Mouse (Mus musculus): ENCODE data around the gene Slc9a5. TPM values are rescaled to one million over a fixed set of nuclear protein-coding genes. Genes with fewer than 3 reads are reported as not detected.
A peak's percentile ranks its signal among the peaks of the same experiment; 100 is the strongest.

The Slc9a5 gene
- 1.1 and 1.4 TPM in 2 replicates for polyA plus RNA-seq (2015; fragmentation: Nextera tagmentation; extraction: Ambion mirVana)

DNA sequence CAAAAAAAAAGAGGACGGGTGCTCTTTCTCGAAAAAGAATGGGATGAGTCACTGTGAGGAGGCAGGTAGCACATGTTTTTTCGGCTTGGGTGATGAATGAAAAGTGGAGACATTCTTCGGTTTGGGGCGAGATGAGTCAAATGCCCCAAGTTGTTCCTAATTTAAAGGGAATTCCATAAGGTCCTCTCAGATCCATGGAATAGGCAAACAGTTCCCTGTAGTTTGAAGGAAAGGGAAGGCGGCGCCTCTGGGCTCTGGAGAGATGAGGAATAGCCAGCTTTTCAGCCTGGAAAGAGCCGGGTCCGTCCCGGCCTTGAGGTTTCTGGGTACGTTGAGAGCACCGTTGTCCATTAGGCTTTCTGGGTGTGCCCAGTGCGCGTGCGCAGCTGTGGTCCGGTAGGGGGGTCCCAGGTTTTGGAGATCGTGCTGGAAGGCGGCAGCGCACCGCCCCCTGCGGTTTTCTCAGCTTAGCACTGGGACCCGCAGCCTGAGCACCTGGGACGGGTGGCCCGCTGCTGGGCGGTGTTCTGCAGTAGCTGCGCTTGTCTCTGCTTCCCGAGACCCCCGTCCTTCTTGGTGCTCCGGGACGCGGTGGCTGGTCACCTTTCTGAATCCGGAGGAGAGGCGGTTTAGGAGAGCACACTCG lies at the start of gene Slc9a5:
Gene Slc9a5 (plus strand): TSS at position 394 of the 646 bp plus-strand sequence.
- H3K9ac ChIP-seq (ENCODE audit: low read length), result peak within 1 kb of the TSS; percentile 87
- peak within 1 kb of the TSS; percentile 87 for H3K4me2 ChIP-seq (ENCODE audit: low read depth, low read length)
- peaks cover 2% of the 10 kb centered on the region; the same call in 1 of the 2 replicates for H3K27me3 ChIP-seq (ENCODE audit: control insufficient read depth, insufficient read depth, low read length)
- peak within 1 kb of the TSS; percentile 92 for H3K27ac ChIP-seq (ENCODE audit: low read length)
- peak within 1 kb of the TSS; percentile 73 for H3K4me3 ChIP-seq (ENCODE audit: low read length)
- no peaks in the 10 kb centered on the region for H3K9me3 ChIP-seq (replicated peaks; ENCODE audit: control insufficient read depth, low read length)
- WGBS, result under 1% methylated on average over 34 of the region's 34 CpGs
- ATAC-seq (replicated peaks; ENCODE audit: extremely low read depth, insufficient read depth, low FRiP score), result no peak
- no peaks in the 10 kb centered on the region for H3K36me3 ChIP-seq (ENCODE audit: control insufficient read depth, insufficient read depth)
- peaks cover 44% of the 10 kb centered on the region for H3K4me1 ChIP-seq (ENCODE audit: control insufficient read depth, insufficient read depth, low read length)

DNA sequence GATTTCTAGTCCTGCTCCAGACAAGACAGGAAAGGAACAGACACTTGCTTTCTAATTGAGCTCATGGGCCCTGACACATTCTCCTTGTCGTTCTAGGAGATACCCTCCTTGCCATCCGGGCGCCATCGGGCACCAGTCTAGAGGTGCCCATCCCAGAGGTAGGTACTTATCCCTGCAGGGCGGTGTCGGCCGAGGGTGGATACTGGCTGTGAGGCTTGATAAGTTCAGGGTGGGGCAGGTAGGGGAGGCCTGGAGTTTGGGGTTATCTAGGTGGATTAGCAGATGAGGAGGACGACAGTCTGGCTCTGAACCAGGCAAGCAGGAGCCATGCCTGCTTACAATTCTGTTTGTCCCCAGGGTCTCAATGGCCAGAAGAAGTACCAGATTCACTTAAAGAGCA lies 48.7 kb upstream of the Slc9a5 start:
- Histone ChIP-seq H3K4me3 (ENCODE audit: low read length) (no peak overlapping the region), H3K4me1 (ENCODE audit: control insufficient read depth, insufficient read depth, low read length) (peaks cover 34% of the 10 kb centered on the region), H3K36me3 (ENCODE audit: control insufficient read depth, insufficient read depth) (peaks cover 37% of the 10 kb centered on the region), H3K4me2 (ENCODE audit: low read depth, low read length) (no peak overlapping the region), H3K9ac (ENCODE audit: low read length) (no peak overlapping the region), H3K9me3 (replicated peaks; ENCODE audit: control insufficient read depth, low read length) (no peaks in the 10 kb centered on the region), H3K27me3 (ENCODE audit: control insufficient read depth, insufficient read depth, low read length) (no peaks in the 10 kb centered on the region), H3K27ac (ENCODE audit: low read length) (no peak overlapping the region)
- WGBS, result 87% methylated on average over 8 of the region's 8 CpGs
- ATAC-seq (replicated peaks; ENCODE audit: extremely low read depth, insufficient read depth, low FRiP score), result no peak

DNA sequence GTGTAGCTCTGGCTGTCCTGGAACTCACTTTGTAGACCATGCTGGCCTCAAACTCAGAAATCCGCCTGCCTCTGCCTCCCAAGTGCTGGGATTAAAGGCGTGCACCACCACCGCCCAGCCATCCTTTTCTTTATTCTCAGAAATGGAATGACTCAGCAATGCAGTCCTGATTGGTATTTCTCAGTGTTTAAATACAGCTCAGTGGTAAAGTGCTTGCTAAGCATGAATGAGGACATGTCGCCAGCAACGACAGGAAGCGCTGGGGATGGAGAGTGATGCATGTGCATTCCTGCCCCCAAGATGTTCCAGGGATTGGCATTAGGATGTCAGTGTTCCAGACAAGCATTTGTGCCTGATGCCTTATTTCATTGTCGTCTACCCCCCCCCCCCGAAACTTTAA lies 45.2 kb upstream of the Slc9a5 start:
- Histone ChIP-seq H3K27me3 (ENCODE audit: control insufficient read depth, insufficient read depth, low read length) (no peaks in the 10 kb centered on the region), H3K4me1 (ENCODE audit: control insufficient read depth, insufficient read depth, low read length) (peaks cover 39% of the 10 kb centered on the region), H3K4me2 (ENCODE audit: low read depth, low read length) (no peak overlapping the region), H3K4me3 (ENCODE audit: low read length) (no peak overlapping the region), H3K36me3 (ENCODE audit: control insufficient read depth, insufficient read depth) (peaks cover 40% of the 10 kb centered on the region), H3K9ac (ENCODE audit: low read length) (no peak overlapping the region), H3K9me3 (replicated peaks; ENCODE audit: control insufficient read depth, low read length) (no peaks in the 10 kb centered on the region), H3K27ac (ENCODE audit: low read length) (no peak overlapping the region)
- no peak for ATAC-seq (replicated peaks; ENCODE audit: extremely low read depth, insufficient read depth, low FRiP score)
- WGBS, result 75% methylated on average over 8 of the region's 8 CpGs

DNA sequence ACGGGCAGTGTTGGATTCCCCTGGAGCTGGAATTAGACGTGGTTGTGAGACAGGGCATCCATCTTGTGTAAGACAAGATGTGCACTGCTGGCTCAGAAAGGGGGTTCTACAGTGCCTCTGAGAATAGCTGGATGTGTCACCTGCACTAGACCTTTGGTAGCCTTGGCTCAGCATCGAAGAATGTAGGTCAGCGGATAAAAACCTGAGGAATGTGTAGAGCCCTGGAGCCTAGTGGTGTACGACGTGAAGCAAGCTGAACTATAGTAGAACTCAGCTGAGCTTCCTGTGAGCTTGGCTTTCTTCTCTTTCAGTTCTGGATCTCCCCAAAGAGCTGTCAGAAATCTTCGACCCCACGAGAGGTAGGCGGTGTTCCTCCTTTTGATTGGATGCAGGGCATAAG lies 44.8 kb upstream of the Slc9a5 start:
- Histone ChIP-seq H3K36me3 (ENCODE audit: control insufficient read depth, insufficient read depth) (peaks cover 43% of the 10 kb centered on the region), H3K4me2 (ENCODE audit: low read depth, low read length) (no peak overlapping the region), H3K9ac (ENCODE audit: low read length) (no peak overlapping the region), H3K4me1 (ENCODE audit: control insufficient read depth, insufficient read depth, low read length) (peaks cover 34% of the 10 kb centered on the region), H3K4me3 (ENCODE audit: low read length) (no peak overlapping the region), H3K27ac (ENCODE audit: low read length) (peak overlapping the region; percentile 56), H3K27me3 (ENCODE audit: control insufficient read depth, insufficient read depth, low read length) (no peaks in the 10 kb centered on the region), H3K9me3 (replicated peaks; ENCODE audit: control insufficient read depth, low read length) (no peaks in the 10 kb centered on the region)
- no peak for ATAC-seq (replicated peaks; ENCODE audit: extremely low read depth, insufficient read depth, low FRiP score)
- 57% methylated on average over 9 of the region's 9 CpGs for whole genome bisulfite sequencing

DNA sequence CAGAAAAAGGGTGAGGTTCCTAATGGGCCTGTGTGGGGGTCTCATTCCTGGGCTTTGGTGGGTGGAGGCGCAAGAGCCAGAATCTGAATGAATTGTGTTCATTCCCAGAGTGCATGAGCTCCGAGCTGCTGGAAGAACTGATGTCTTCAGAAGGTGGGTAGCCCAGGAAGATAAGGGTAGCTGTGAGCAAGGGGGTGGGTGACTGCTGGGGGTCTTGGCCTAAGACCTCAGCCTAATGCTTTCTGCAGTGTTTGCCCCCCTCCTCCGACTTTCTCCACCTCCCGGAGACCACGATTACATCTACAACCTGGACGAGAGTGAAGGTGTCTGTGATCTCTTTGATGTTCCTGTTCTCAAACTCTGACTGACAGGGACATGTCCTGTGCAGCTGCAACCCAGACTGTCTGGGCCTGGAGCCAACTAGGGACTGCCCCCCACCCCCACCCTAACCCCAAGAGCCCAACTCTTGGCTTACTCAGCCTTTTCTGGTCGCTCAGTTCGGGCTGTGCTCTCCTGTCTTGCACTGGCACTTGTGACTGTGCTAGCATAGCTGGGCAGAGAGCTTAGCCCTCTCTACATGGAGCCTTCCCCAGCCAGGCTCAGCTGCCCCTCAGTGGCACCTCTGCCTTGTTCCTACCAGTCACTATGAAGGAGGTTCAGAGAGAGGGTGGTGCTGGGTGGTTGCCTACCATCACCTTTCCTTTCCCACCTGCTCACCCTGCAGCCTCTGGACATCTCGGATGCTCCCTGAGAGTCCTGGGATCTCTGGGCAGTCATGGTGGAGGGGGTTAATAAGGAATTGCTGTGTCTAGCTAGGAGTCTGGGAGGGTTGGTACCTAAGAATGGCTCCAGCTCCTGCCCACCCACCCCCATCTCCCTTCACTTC lies 44.1 kb upstream of the Slc9a5 start:
- Histone ChIP-seq H3K36me3 (ENCODE audit: control insufficient read depth, insufficient read depth) (peaks cover 41% of the 10 kb centered on the region), H3K9me3 (replicated peaks; ENCODE audit: control insufficient read depth, low read length) (no peaks in the 10 kb centered on the region), H3K4me3 (ENCODE audit: low read length) (no peak overlapping the region), H3K9ac (ENCODE audit: low read length) (peak overlapping the region; percentile 13; the same call in 1 of the 2 replicates), H3K27me3 (ENCODE audit: control insufficient read depth, insufficient read depth, low read length) (no peaks in the 10 kb centered on the region), H3K4me2 (ENCODE audit: low read depth, low read length) (no peak overlapping the region), H3K27ac (ENCODE audit: low read length) (peak overlapping the region; percentile 56), H3K4me1 (ENCODE audit: control insufficient read depth, insufficient read depth, low read length) (peaks cover 32% of the 10 kb centered on the region)
- peak; percentile 45 for ATAC-seq (replicated peaks; ENCODE audit: extremely low read depth, insufficient read depth, low FRiP score)
- 33% methylated on average over 9 of the region's 9 CpGs for WGBS

DNA sequence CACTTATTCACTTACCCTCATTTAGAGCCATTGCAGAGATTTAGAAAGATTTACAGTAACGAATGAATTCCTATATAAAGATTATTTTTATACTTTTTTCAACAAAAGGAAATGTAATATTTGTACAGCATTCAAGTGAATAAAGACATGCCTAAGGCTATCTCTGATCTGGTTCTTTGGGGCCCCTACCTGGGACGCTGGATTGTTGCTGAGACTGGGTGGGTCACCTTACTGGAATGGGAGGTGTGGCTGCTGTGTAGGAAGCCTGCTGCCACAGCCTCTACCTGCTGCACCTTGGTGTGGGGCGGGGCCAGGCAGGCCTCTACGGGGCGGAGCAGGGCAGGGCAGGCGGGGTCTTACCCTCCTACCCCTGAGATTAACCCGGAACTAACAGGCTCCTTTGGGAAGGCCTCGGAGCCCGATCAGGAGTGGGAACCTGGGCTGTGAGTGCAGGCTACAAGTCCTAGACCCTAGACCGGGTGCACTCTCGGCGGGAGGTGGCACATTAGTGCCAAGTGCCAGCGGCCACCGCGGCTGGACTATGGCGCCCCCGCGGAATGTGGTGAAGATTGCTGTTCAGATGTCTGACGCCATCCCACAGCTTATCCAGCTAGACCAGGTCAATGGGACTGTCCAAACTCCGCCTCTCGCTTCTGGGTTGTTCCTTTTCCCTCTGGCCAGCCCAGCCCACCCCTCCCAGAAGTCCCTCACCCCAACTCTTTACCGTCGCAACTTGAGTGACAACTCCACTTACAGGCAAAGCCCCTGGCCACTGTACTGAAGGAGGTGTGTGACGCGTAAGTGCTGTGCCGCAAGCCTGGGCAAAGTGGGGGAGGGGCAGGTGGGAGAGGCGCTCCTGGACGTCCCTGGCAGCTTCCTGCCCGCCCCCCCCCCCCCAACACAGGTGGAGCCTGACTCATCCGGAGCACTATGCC lies 43.2 kb upstream of the Slc9a5 start, which contains the start of gene Elmo3:
Gene Elmo3 (plus strand): TSS at position 391 of the 935 bp plus-strand sequence.
- Histone ChIP-seq H3K9ac (ENCODE audit: low read length) (peak within 1 kb of the TSS; percentile 74), H3K4me1 (ENCODE audit: control insufficient read depth, insufficient read depth, low read length) (peaks cover 32% of the 10 kb centered on the region), H3K36me3 (ENCODE audit: control insufficient read depth, insufficient read depth) (peaks cover 32% of the 10 kb centered on the region), H3K9me3 (replicated peaks; ENCODE audit: control insufficient read depth, low read length) (no peaks in the 10 kb centered on the region), H3K4me2 (ENCODE audit: low read depth, low read length) (peak within 1 kb of the TSS; percentile 79), H3K27me3 (ENCODE audit: control insufficient read depth, insufficient read depth, low read length) (no peaks in the 10 kb centered on the region), H3K4me3 (ENCODE audit: low read length) (peak within 1 kb of the TSS; percentile 51), H3K27ac (ENCODE audit: low read length) (peak within 1 kb of the TSS; percentile 77)
- peak; percentile 49 for ATAC-seq (replicated peaks; ENCODE audit: extremely low read depth, insufficient read depth, low FRiP score)
- 9% methylated on average over 27 of the region's 30 CpGs for whole genome bisulfite sequencing

DNA sequence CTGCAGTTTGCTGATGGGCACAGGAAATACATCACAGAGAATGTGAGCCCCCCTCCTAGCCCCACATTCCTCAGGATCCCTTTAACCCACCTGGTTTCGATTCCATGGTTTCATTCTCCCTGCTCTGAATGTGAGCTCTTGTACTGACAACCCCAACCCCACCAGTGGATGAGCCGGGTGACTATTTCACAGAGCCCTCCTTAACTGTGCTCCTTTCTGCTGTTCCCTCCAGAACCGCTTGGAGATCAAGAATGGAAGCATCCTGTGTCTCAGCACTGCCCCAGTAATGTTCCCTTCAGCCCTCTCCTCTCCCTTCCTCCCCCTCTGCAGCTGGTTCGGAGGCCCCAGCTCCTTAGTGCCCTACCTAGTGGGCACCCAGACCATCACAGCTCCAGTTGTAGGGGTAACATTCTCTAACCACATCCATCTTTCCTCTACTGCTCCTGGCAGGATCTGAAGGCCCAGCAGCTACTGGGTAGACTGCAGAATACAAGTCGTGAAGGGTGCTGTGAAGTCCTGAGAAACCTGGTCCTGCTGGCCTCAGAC lies 42.4 kb upstream of the Slc9a5 start:
- Histone ChIP-seq H3K4me1 (ENCODE audit: control insufficient read depth, insufficient read depth, low read length) (peaks cover 32% of the 10 kb centered on the region), H3K4me2 (ENCODE audit: low read depth, low read length) (peak overlapping the region; percentile 79), H3K27me3 (ENCODE audit: control insufficient read depth, insufficient read depth, low read length) (no peaks in the 10 kb centered on the region), H3K9me3 (replicated peaks; ENCODE audit: control insufficient read depth, low read length) (no peaks in the 10 kb centered on the region), H3K27ac (ENCODE audit: low read length) (peak overlapping the region; percentile 27; the same call in 1 of the 2 replicates), H3K9ac (ENCODE audit: low read length) (peak overlapping the region; percentile 74), H3K4me3 (ENCODE audit: low read length) (peak overlapping the region; percentile 51), H3K36me3 (ENCODE audit: control insufficient read depth, insufficient read depth) (peaks cover 24% of the 10 kb centered on the region)
- no peak; the same call in 1 of the 2 replicates for ATAC-seq (replicated peaks; ENCODE audit: extremely low read depth, insufficient read depth, low FRiP score)
- WGBS, result 37% methylated on average over 5 of the region's 5 CpGs

DNA sequence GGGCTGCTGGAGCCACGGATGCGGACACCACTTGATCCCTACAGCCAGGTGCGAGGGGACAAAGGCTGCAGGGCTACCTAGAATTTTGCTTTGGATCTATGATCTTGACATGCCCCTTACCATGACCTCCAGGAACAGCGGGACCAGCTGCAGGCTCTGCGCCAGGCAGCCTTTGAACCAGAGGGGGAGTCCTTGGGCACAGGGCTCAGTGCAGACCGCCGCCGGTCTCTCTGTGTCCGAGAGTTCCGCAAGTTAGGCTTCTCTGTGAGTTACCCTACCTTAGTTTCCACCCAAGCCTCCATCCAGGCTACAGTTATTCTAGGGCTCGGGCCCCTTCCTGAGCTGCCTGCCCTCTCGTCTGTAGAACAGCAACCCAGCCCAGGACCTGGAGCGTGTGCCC lies 41.0 kb upstream of the Slc9a5 start:
- no peaks in the 10 kb centered on the region for H3K9me3 ChIP-seq (replicated peaks; ENCODE audit: control insufficient read depth, low read length)
- no peak overlapping the region for H3K27ac ChIP-seq (ENCODE audit: low read length)
- ATAC-seq (replicated peaks; ENCODE audit: extremely low read depth, insufficient read depth, low FRiP score), result no peak
- peaks cover 17% of the 10 kb centered on the region for H3K36me3 ChIP-seq (ENCODE audit: control insufficient read depth, insufficient read depth)
- H3K4me1 ChIP-seq (ENCODE audit: control insufficient read depth, insufficient read depth, low read length), result peaks cover 32% of the 10 kb centered on the region
- no peak overlapping the region for H3K4me3 ChIP-seq (ENCODE audit: low read length)
- WGBS, result 97% methylated on average over 13 of the region's 13 CpGs
- H3K4me2 ChIP-seq (ENCODE audit: low read depth, low read length), result no peak overlapping the region
- H3K27me3 ChIP-seq (ENCODE audit: control insufficient read depth, insufficient read depth, low read length), result no peaks in the 10 kb centered on the region
- no peak overlapping the region for H3K9ac ChIP-seq (ENCODE audit: low read length)
